Mouse (Mus musculus): ENCODE results near the gene Aida. TPM values are rescaled to one million over a fixed set of nuclear protein-coding genes. Genes with fewer than 3 reads are reported as not detected.
A peak's percentile ranks its signal among the peaks of the same experiment; 100 is the strongest.

Aida gene
- polyA plus RNA-seq, 2 experiments: 9.1 to 18.9 TPM

- TF ChIP-seq EP300 (IDR thresholded peaks at IDR 0.05; ENCODE audit: low read depth) (no peak), CTCF (IDR thresholded peaks at IDR 0.05; ENCODE audit: low read depth) (no peak)
- Histone ChIP-seq H3K4me1 (replicated peaks; ENCODE audit: control insufficient read depth in 2 of 2, insufficient read depth in 2 of 2, low read length in 1 of 2) (peaks cover 0 to 11% of the 10 kb centered on the region in 2 experiments; a peak in 1 of 4 replicates), H3K4me2 (ENCODE audit: low read depth) (0 out of 2 replicates have a peak overlapping the region, but pooled peaks have one; percentile 11), H3K9me3 (ENCODE audit: control insufficient read depth, low read length) (no peaks in the 10 kb centered on the region), H3K9ac (replicated peaks) (no peak overlapping the region), H3K36me3 (replicated peaks; ENCODE audit: control insufficient read depth, insufficient read depth, low read depth) (no peaks in the 10 kb centered on the region), H3K27ac (no peak overlapping the region), H3K27me3 (ENCODE audit: control insufficient read depth, insufficient read depth, low read length) (no peaks in the 10 kb centered on the region), H3K4me3 (ENCODE audit: insufficient read depth in 1 of 2, low read depth in 2 of 2, low read length in 2 of 2) (no peak overlapping the region)
- WGBS (ENCODE audit: insufficient replicate concordance): 55% methylated on average over 13 of the region's 13 CpGs
- DNase-seq (ENCODE audit: low read depth in 3 of 3, low spot score in 3 of 3) (peak in 1 of 3 experiments; percentile 17), ATAC-seq (ENCODE audit: insufficient read depth) (0 out of 2 replicates have a peak, but pooled peaks have one; percentile 26)
Measured at GRCm38 (mm10) chr1:183264145-183265008, 32.0 kb upstream of the Aida start.

- Histone ChIP-seq H3K4me2 (ENCODE audit: low read depth) (no peak overlapping the region), H3K27me3 (ENCODE audit: control insufficient read depth, insufficient read depth, low read length) (no peaks in the 10 kb centered on the region), H3K9me3 (ENCODE audit: control insufficient read depth, low read length) (no peaks in the 10 kb centered on the region), H3K36me3 (replicated peaks; ENCODE audit: control insufficient read depth, insufficient read depth, low read depth) (no peaks in the 10 kb centered on the region), H3K9ac (replicated peaks) (no peak overlapping the region), H3K4me3 (ENCODE audit: insufficient read depth in 1 of 2, low read depth in 2 of 2, low read length in 2 of 2) (no peak overlapping the region), H3K27ac (no peak overlapping the region), H3K4me1 (replicated peaks; ENCODE audit: control insufficient read depth in 2 of 2, insufficient read depth in 2 of 2, low read length in 1 of 2) (peaks cover 0 to 11% of the 10 kb centered on the region in 2 experiments; a peak in 1 of 4 replicates)
- DNase-seq (ENCODE audit: low read depth in 3 of 3, low spot score in 3 of 3) (no peak), ATAC-seq (ENCODE audit: insufficient read depth) (peak; percentile 33; the same call in 1 of the 2 replicates)
- 41% methylated on average over 14 of the region's 14 CpGs for WGBS (ENCODE audit: insufficient replicate concordance)
- TF ChIP-seq EP300 (IDR thresholded peaks at IDR 0.05; ENCODE audit: low read depth) (no peak), CTCF (IDR thresholded peaks at IDR 0.05; ENCODE audit: low read depth) (no peak)
Measured at GRCm38 (mm10) chr1:183265921-183266467, 30.4 kb upstream of the Aida start.

- ATAC-seq (ENCODE audit: insufficient read depth) (no peak), DNase-seq (ENCODE audit: low read depth in 3 of 3, low spot score in 3 of 3) (no peak)
- H3K4me1 ChIP-seq (replicated peaks; ENCODE audit: control insufficient read depth in 2 of 2, insufficient read depth in 2 of 2, low read length in 1 of 2): peaks cover 0 to 11% of the 10 kb centered on the region in 2 experiments; a peak in 1 of 4 replicates
- H3K4me2 ChIP-seq (ENCODE audit: low read depth): no peak overlapping the region
- WGBS (ENCODE audit: insufficient replicate concordance): 66% methylated on average over 6 of the region's 6 CpGs
- TF ChIP-seq EP300 (IDR thresholded peaks at IDR 0.05; ENCODE audit: low read depth): no peak
- no peak for TF ChIP-seq CTCF (IDR thresholded peaks at IDR 0.05; ENCODE audit: low read depth)
- H3K27me3 ChIP-seq (ENCODE audit: control insufficient read depth, insufficient read depth, low read length): no peaks in the 10 kb centered on the region
- H3K4me3 ChIP-seq (ENCODE audit: insufficient read depth in 1 of 2, low read depth in 2 of 2, low read length in 2 of 2): no peak overlapping the region
- H3K27ac ChIP-seq: no peak overlapping the region
- no peak overlapping the region for H3K9ac ChIP-seq (replicated peaks)
- no peaks in the 10 kb centered on the region for H3K9me3 ChIP-seq (ENCODE audit: control insufficient read depth, low read length)
- no peaks in the 10 kb centered on the region for H3K36me3 ChIP-seq (replicated peaks; ENCODE audit: control insufficient read depth, insufficient read depth, low read depth)
Measured at GRCm38 (mm10) chr1:183267666-183268065, 28.7 kb upstream of the Aida start.

GRCm38 (mm10) chr1:183272867-183273818, 23.2 kb upstream of the Aida start:
- Histone ChIP-seq H3K4me3 (ENCODE audit: insufficient read depth in 1 of 2, low read depth in 2 of 2, low read length in 2 of 2) (no peak overlapping the region), H3K9me3 (ENCODE audit: control insufficient read depth, low read length) (no peaks in the 10 kb centered on the region), H3K9ac (replicated peaks) (no peak overlapping the region), H3K27ac (no peak overlapping the region), H3K4me2 (ENCODE audit: low read depth) (no peak overlapping the region), H3K4me1 (replicated peaks; ENCODE audit: control insufficient read depth in 2 of 2, insufficient read depth in 2 of 2, low read length in 1 of 2) (no peaks in the 10 kb centered on the region), H3K36me3 (replicated peaks; ENCODE audit: control insufficient read depth, insufficient read depth, low read depth) (no peaks in the 10 kb centered on the region; the same call in 1 of the 2 replicates), H3K27me3 (ENCODE audit: control insufficient read depth, insufficient read depth, low read length) (no peaks in the 10 kb centered on the region)
- ATAC-seq (ENCODE audit: insufficient read depth) (no peak), DNase-seq (ENCODE audit: low read depth in 3 of 3, low spot score in 3 of 3) (peak in 1 of 3 experiments; percentile 28)
- WGBS (ENCODE audit: insufficient replicate concordance): 42% methylated on average over 10 of the region's 10 CpGs
- peak; percentile 34; the same call in 1 of the 2 replicates for TF ChIP-seq CTCF (IDR thresholded peaks at IDR 0.05; ENCODE audit: low read depth)
- no peak for TF ChIP-seq EP300 (IDR thresholded peaks at IDR 0.05; ENCODE audit: low read depth)

Data from liver, embryonic 14.5 days (tissue).